Mouse (Mus musculus) ES-E14 (cell line): ENCODE results near the gene Rasgrf2.

Source experiments
- CHD2 ChIP-seq: IDR thresholded peaks from 2 replicates; pipeline ENCODE4 v1.6.1; 2014; ENCODE audit warnings: mild to moderate bottlenecking, low read depth, low read length, inconsistent platforms
- HCFC1 ChIP-seq: IDR thresholded peaks from 2 replicates; pipeline ENCODE4 v1.6.1; 2012; ENCODE audit warnings: low read length, inconsistent platforms, borderline replicate concordance; ENCODE audit not compliant: insufficient read depth
- MAFK ChIP-seq: IDR thresholded peaks from 2 replicates; pipeline ENCODE4 v1.6.1; 2014; ENCODE audit warnings: mild to moderate bottlenecking, low read depth, low read length, inconsistent platforms; ENCODE audit not compliant: insufficient read depth
- ZNF384 ChIP-seq: IDR thresholded peaks from 2 replicates; pipeline ENCODE4 v1.6.1; 2012; ENCODE audit warnings: low read depth, low read length, inconsistent platforms

DNA sequence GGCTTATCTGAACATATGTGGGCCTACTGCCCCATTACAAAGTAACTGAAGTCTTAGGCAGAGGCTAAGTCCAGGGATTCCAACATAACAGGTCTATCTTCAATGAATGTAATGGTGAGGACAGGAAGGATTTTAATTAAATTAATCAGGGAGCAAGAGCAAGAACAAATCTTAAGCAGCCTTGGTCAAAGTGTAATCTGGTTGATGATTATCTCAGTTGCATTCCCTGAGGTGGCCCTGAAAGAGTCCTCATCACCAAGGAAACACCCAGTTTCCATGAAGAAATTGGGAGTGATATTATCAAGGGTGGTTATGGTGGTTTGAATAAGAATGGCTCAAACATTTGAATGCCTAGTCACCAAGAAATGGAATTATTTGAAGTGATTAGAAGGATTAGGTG lies 62.8 kb downstream of the Rasgrf2 start:
- TF ChIP-seq MAFK (no peak), CHD2 (no peak), HCFC1 (no peak), ZNF384 (no peak)
